Mouse (Mus musculus) liver, postnatal 0 days (tissue): ENCODE measurements around the gene Smox. TPM values are rescaled to one million over a fixed set of nuclear protein-coding genes. Genes with fewer than 3 reads are reported as not detected.
A peak's percentile ranks its signal among the peaks of the same experiment; 100 is the strongest.

Source experiments
- ATAC-seq: fragments of 200-750 bp; cut with Nextera tagmentation; 2 replicates; pipeline ENCODE4 v1.8.0; 2017; ENCODE audit warnings: mild to moderate bottlenecking, moderate library complexity
- DNase-seq: peaks from one replicate; pipeline ENCODE4 v3.0.0-alpha.2; 2016
- H3K27ac ChIP-seq: fragments of 300-500 bp; sonication (generic); 2 replicates; pipeline ENCODE4 v1.5.1; 2014; ENCODE audit warnings: antibody characterized with exemption, moderate library complexity, mild to moderate bottlenecking, low read depth
- H3K27me3 ChIP-seq: fragments of 300-500 bp; sonication (generic); 2 replicates; pipeline ENCODE4 v1.6.1; 2014; ENCODE audit warnings: low read length, control low read depth, mixed read lengths; ENCODE audit not compliant: insufficient read depth
- H3K36me3 ChIP-seq: fragments of 300-500 bp; sonication (generic); replicated peaks from 2 replicates; pipeline ENCODE4 v1.6.1; 2014; ENCODE audit warnings: mild to moderate bottlenecking, control low read depth, low read length, moderate library complexity, mixed read lengths; ENCODE audit not compliant: insufficient read depth
- H3K4me1 ChIP-seq: fragments of 300-500 bp; sonication (generic); 2 replicates; pipeline ENCODE4 v1.6.1; 2014; ENCODE audit warnings: antibody characterized with exemption, mild to moderate bottlenecking, control low read depth; ENCODE audit not compliant: insufficient read depth
- H3K4me2 ChIP-seq: fragments of 300-500 bp; sonication (generic); 2 replicates; pipeline ENCODE4 v1.6.1; 2014; ENCODE audit warnings: low read depth, mild to moderate bottlenecking, low read length, moderate library complexity, mixed read lengths
- H3K4me3 ChIP-seq: fragments of 300-500 bp; sonication (generic); 2 replicates; pipeline ENCODE4 v1.5.1; 2014; ENCODE audit warnings: low read depth, low read length
- H3K9ac ChIP-seq: fragments of 300-500 bp; sonication (generic); replicated peaks from 2 replicates; pipeline ENCODE4 v1.6.1; 2014; ENCODE audit warnings: mild to moderate bottlenecking, moderate library complexity
- H3K9me3 ChIP-seq: fragments of 300-500 bp; sonication (generic); 2 replicates; pipeline ENCODE4 v1.6.1; 2016; ENCODE audit warnings: mild to moderate bottlenecking, control low read depth, low read length, mixed read lengths
- CTCF ChIP-seq: sonication (generic); IDR thresholded peaks from 2 replicates; pipeline ENCODE4 v1.5.1; 2016; ENCODE audit warnings: antibody characterized with exemption, low read depth
- EP300 ChIP-seq: IDR thresholded peaks from 2 replicates; pipeline ENCODE4 v1.6.1; 2016; ENCODE audit warnings: antibody characterized with exemption, low read depth, mild to moderate bottlenecking
- WGBS: fragments of 180-500 bp; shearing (Covaris S2); extraction: QIAGEN DNeasy Blood & Tissue Kit; methylation state at CpG from one replicate; pipeline ENCODE4 v1.1.7; 2014; ENCODE audit not compliant: insufficient replicate concordance; 5-methylcytosine and 5-hydroxymethylcytosine counted together
- polyA plus RNA-seq: library from polyadenylated mRNA; unstranded; fragments of >200 nt; fragmentation: Nextera tagmentation; extraction: Ambion mirVana; gene quantifications from 2 replicates; pipeline ENCODE4 v1.2.1, GENCODE M21; 2015

The Smox gene
- polyA plus RNA-seq, 1 experiment from 2014 or later = 56.7 TPM

GRCm38 (mm10) chr2:131449720-131450119 lies 41.6 kb upstream of the Smox start:
- ATAC-seq = no peak
- WGBS = 43% methylated on average over 5 of the region's 5 CpGs
- no peak overlapping the region for H3K27ac ChIP-seq
- H3K9me3 ChIP-seq = no peaks in the 10 kb centered on the region
- peaks cover 19% of the 10 kb centered on the region for H3K4me1 ChIP-seq
- DNase-seq = no peak
- no peak overlapping the region for H3K4me3 ChIP-seq
- TF ChIP-seq CTCF (no peak), EP300 (no peak)
- H3K9ac ChIP-seq = no peak overlapping the region
- no peaks in the 10 kb centered on the region for H3K27me3 ChIP-seq
- no peaks in the 10 kb centered on the region for H3K36me3 ChIP-seq
- no peak overlapping the region for H3K4me2 ChIP-seq

GRCm38 (mm10) chr2:131450491-131450890 lies 40.8 kb upstream of the Smox start:
- 85% methylated on average over 5 of the region's 5 CpGs for WGBS
- peaks cover 22% of the 10 kb centered on the region for H3K4me1 ChIP-seq
- H3K4me2 ChIP-seq = no peak overlapping the region
- H3K9me3 ChIP-seq = no peaks in the 10 kb centered on the region
- no peak for ATAC-seq
- TF ChIP-seq EP300 (no peak), CTCF (no peak)
- DNase-seq = no peak
- H3K27me3 ChIP-seq = no peaks in the 10 kb centered on the region
- no peak overlapping the region for H3K4me3 ChIP-seq
- no peak overlapping the region for H3K27ac ChIP-seq
- H3K36me3 ChIP-seq = no peaks in the 10 kb centered on the region
- no peak overlapping the region for H3K9ac ChIP-seq

DNA sequence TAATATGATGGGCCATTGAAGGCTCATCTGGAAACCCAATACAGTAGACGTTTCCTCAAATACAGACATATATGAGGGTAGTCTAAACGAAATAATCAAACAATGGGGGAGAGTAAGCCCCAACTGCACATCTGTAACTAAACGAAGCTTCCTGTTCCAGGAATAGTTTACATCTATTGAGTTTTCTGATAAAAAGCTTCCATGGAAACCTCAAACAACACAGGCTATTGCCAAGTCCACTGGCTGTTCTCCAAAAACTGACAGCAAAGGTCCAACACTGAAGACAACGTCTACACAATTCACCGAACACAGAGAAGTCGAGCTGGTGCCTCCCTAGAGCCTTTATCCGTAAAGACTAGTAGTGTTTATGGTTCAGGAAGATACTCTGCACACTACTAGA lies 33.6 kb upstream of the Smox start:
- H3K4me2 ChIP-seq = no peak overlapping the region
- no peak overlapping the region for H3K4me3 ChIP-seq
- no peaks in the 10 kb centered on the region for H3K9me3 ChIP-seq
- no peak overlapping the region for H3K27ac ChIP-seq
- no peaks in the 10 kb centered on the region for H3K27me3 ChIP-seq
- 51% methylated on average over 7 of the region's 7 CpGs for WGBS
- 0 out of 2 replicates have a peak, but pooled peaks cover 8% of the 10 kb centered on the region for H3K4me1 ChIP-seq
- no peak overlapping the region for H3K9ac ChIP-seq
- H3K36me3 ChIP-seq = no peaks in the 10 kb centered on the region
- peak; percentile 53 for ATAC-seq
- DNase-seq = peak; percentile 59
- TF ChIP-seq EP300 = no peak

GRCm38 (mm10) chr2:131460946-131461682 lies 30.2 kb upstream of the Smox start:
- Histone ChIP-seq H3K27me3 (no peaks in the 10 kb centered on the region), H3K36me3 (no peaks in the 10 kb centered on the region), H3K4me1 (0 out of 2 replicates have a peak, but pooled peaks cover 3% of the 10 kb centered on the region), H3K4me3 (no peak overlapping the region), H3K4me2 (no peak overlapping the region), H3K9me3 (0 out of 2 replicates have a peak, but pooled peaks cover 3% of the 10 kb centered on the region), H3K9ac (no peak overlapping the region), H3K27ac (no peak overlapping the region)
- ATAC-seq (no peak), DNase-seq (no peak)
- TF ChIP-seq CTCF (no peak), EP300 (no peak)
- WGBS = 57% methylated on average over 9 of the region's 9 CpGs

DNA sequence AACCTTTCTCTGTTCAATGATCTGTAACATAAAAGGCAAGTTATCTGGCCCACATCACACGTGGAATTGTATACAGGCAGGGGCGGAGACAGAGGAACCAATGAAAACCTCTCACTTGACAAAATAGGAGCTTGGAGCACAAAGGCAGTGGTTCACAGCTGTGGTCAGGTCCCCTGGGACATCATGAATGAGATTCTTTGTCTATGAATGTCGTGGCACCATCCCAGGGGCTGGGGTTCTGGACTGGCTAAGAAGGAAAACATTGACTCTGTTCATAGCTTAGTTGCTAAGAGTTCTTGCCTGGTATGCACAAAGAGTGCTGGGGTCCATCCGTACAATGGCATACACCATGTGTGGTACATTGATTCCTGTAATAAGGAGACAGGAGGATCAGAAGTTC lies 28.3 kb upstream of the Smox start:
- no peak overlapping the region for H3K9ac ChIP-seq
- H3K9me3 ChIP-seq = 0 out of 2 replicates have a peak, but pooled peaks cover 3% of the 10 kb centered on the region
- DNase-seq (no peak), ATAC-seq (no peak)
- 0 out of 2 replicates have a peak, but pooled peaks cover 3% of the 10 kb centered on the region for H3K4me1 ChIP-seq
- no peak overlapping the region for H3K4me3 ChIP-seq
- H3K4me2 ChIP-seq = no peak overlapping the region
- no peak for TF ChIP-seq CTCF
- no peak for TF ChIP-seq EP300
- WGBS = 78% methylated on average over 4 of the region's 4 CpGs
- H3K36me3 ChIP-seq = no peaks in the 10 kb centered on the region
- H3K27ac ChIP-seq = no peak overlapping the region
- no peaks in the 10 kb centered on the region for H3K27me3 ChIP-seq

- Histone ChIP-seq H3K9me3 (0 out of 2 replicates have a peak, but pooled peaks cover 3% of the 10 kb centered on the region), H3K9ac (no peak overlapping the region), H3K4me1 (0 out of 2 replicates have a peak, but pooled peaks cover 3% of the 10 kb centered on the region), H3K4me3 (no peak overlapping the region), H3K36me3 (no peaks in the 10 kb centered on the region), H3K27me3 (no peaks in the 10 kb centered on the region), H3K27ac (no peak overlapping the region), H3K4me2 (no peak overlapping the region)
- no peak for ATAC-seq
- TF ChIP-seq EP300 = no peak
- no peak for DNase-seq
- WGBS = 80% methylated on average over 2 of the region's 2 CpGs
Measured at GRCm38 (mm10) chr2:131464147-131464546, 27.1 kb upstream of the Smox start.
